Mouse (Mus musculus) E14TG2a.4 (cell line): ENCODE results near the gene Tiam1.

Experiments used
- CTCF ChIP-seq: conservative IDR thresholded peaks from 2 replicates; pipeline ENCODE4 v1.5.1; 2014; ENCODE audit warnings: low read length
- NANOG ChIP-seq: IDR thresholded peaks from 2 replicates; pipeline ENCODE4 v1.6.1; 2014; ENCODE audit warnings: borderline replicate concordance, low read length, mixed read lengths
- POU5F1 ChIP-seq: IDR thresholded peaks from 2 replicates; pipeline ENCODE4 v1.6.1; 2014; ENCODE audit warnings: low read length, borderline replicate concordance

DNA sequence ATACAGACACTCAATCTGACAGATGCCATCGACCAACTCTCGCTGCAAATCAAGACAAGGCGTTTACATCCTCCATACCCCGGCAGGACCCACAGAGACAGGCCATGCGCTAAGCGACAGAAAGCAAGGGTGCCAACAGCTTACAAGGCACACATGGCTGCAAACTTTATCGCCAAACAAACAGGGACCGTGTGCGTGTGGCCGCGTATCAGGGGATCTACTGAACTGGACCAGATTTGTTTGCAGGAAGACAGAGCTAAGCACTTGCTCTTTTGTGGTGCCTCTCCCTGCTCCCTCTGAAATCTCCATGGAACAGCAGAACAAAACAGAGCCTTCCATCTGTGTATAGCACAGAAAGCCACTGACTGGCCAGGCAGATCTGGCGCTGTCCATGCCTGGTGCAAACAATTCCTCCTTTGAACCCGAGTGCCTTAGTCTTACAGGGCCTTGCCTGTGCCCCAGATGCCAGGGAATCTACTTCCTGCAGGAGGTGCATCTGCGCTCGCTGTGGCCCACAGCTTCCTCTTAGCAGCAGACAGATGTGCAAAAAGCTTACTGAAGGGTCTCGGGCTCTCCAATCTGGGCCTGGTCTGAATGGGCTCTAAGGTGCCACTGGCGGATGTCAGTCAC, 316.0 kb downstream of the Tiam1 start:
- TF ChIP-seq CTCF (no peak), POU5F1 (no peak), NANOG (no peak)
